Mouse (Mus musculus) forelimb bud, embryonic 11.5 days (tissue): Measurements from ENCODE around the gene Pla2g4d.
"Not testable (repeated sequence)": the region's sequence is repeated elsewhere in the genome, so short reads cannot be mapped to it uniquely, and the experiment has no call there.

Experiments
- DNase-seq: peaks from one replicate; pipeline ENCODE4 v3.0.0-alpha.2; 2012; ENCODE audit warnings: low read depth, low spot score

Pla2g4d gene

DNA sequence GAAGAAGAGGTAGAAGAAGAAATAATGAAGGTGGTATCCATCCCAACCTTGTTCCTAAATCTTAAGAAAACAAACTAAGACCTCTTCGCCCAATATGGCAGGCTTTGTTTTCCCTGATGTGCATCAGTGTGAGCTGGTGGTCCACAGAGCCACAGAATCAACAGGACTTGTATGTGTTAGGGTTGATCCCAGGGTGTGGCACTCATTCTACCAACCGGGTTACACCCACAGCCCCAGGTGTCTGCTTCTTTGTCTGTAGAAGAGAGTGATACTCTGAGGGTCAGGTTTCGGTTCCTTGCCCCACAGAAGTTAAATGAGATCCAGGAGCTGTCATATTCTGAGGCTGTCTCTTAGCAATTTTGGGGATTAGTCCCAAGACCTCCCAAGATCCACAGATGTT is 27.7 kb downstream of the Pla2g4d start:
- DNase-seq, result no peak

- no peak for DNase-seq
Measured at GRCm38 (mm10) chr2:120256259-120256658, 32.7 kb downstream of the Pla2g4d start.

DNA sequence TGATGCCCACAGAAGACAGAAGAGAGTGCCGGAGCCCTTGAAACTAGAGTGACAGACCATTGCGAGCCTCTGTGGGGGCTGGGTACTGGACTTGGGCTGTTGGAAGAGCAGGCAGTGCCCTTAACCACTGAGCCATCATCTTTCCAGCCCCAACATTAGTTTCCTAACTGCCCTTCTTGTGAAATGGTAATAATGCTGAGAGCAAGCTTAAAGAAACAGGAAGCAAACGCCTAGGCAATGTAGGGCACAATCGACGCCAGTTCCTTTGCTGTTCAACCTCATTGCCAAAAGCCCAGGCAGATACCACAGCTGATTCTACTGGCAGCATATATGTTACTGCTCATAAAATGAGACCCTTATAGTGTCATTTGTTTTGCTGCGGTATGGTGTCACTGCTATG is 36.4 kb downstream of the Pla2g4d start:
- no peak for DNase-seq

GRCm38 (mm10) chr2:120245421-120246016 is 43.5 kb downstream of the Pla2g4d start:
- no peak for DNase-seq

- no peak for DNase-seq
Measured at GRCm38 (mm10) chr2:120244679-120245420, 44.1 kb downstream of the Pla2g4d start, which contains the start of gene Pla2g4e. TSS of gene Pla2g4e (minus strand) at chr2:120245335.

GRCm38 (mm10) chr2:120243995-120244394 is 45.0 kb downstream of the Pla2g4d start:
- DNase-seq, result no peak

DNA sequence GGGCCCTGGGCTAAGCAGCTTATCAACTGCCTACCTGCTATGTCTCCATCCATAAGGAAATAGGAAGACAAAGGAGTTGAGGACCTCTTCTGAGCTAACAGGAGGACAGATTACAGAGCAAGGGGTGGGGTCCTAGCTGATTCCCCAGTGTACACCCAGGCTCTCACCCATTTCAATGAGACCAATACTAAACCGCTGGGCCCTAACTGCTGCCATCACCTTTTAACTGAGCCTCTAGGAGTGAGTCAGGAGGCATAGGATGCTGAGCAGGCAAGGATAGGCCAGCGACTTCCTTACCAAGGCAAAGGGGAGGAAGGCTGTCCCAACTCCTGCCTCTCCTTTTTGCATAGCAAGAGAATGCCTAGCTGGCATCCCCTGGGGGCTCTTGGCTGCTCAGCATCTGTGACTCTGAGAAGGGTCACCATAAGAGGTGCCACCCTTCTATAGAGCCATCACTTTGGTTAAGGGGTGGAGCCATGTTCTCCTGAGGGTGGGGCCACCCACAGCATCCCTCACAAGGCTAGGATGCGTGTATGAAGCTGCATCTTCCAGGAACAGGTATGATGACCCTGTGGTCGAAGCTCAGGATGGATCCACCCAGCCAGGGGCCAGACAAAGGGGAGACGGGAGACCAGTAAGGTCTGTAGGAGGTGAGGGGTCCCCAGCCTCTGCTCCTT is 46.1 kb downstream of the Pla2g4d start:
- no peak for DNase-seq

DNA sequence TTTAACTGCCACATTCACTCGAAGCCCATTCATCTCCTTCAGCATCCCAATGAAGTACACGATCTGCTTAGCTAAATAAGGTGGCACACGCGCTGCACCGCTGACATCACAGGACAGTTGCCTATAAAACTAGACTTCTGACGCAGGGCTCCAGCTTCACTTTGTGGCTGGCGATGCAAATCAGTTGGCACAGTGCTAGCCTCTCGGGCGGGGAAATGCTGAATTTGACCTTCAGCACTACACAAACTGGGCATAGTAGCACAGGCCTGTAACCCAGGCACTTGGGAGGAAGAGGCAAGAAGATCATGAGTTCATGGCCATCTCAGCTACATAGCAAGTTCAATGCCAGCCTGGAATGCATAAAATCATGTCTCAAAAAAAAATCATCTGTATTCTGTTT is 50.3 kb downstream of the Pla2g4d start:
- not testable (repeated sequence) for DNase-seq

GRCm38 (mm10) chr2:120237784-120238183 is 51.2 kb downstream of the Pla2g4d start:
- DNase-seq, result no peak

- no peak for DNase-seq
Measured at GRCm38 (mm10) chr2:120235947-120236640, 52.9 kb downstream of the Pla2g4d start.

- no peak for DNase-seq
Measured at GRCm38 (mm10) chr2:120235381-120235780, 53.6 kb downstream of the Pla2g4d start.

DNA sequence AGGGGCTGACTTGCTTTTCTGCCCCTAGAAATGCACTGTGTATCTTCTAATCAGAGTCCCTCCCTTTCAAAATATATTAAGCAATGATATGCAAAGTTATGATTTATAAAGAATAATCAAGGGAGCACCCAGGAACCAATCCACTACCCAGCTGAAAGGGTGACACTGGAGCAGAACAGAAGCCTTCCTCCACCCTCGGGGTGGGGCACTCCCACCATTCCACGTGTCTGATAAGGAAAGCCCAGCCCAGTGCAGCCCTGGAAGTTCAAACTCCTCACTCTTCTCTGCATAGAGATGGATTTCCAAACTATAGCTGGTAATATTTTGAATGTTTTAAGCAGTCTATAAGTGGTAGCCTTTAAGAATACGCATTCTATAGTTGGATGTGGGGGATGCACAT is 57.4 kb downstream of the Pla2g4d start:
- no peak for DNase-seq
